Mouse (Mus musculus) embryonic fibroblast, embryonic 13.5 days (primary cell): ENCODE measurements around the gene Map9.
A peak's percentile ranks its signal among the peaks of the same experiment; 100 is the strongest.

ENCODE experiments used
- CTCF ChIP-seq: IDR thresholded peaks from 2 replicates; pipeline ENCODE4 v1.5.1; 2011; ENCODE audit warnings: mild to moderate bottlenecking, control low read depth, low read length, moderate library complexity, borderline replicate concordance; ENCODE audit not compliant: insufficient read depth
- POLR2A ChIP-seq: IDR thresholded peaks from 2 replicates; pipeline ENCODE4 v1.6.1; 2011; ENCODE audit warnings: low read depth, mild to moderate bottlenecking, control low read depth, low read length, moderate library complexity

GRCm38 (mm10) chr3:82333128-82333969, 24.5 kb upstream of the Map9 start:
- TF ChIP-seq CTCF (peak; percentile 87), POLR2A (no peak)
